Mouse (Mus musculus): ENCODE data around the gene Cds2. TPM values are rescaled to one million over a fixed set of nuclear protein-coding genes. Genes with fewer than 3 reads are reported as not detected.

The Cds2 gene
- total RNA-seq, 2 experiments from 2014 or later = 81.6 to 88.8 TPM

Other genes starting within 250 kb of the Cds2 start
- gene Rassf2, start 232.9 kb upstream of the Cds2 start, total RNA-seq (2021) = 10 to 100 TPM in 1 of 2 experiments, 1 to 10 TPM in 1; 7.7 to 11.7 TPM
- gene Slc23a2, start 118.0 kb upstream of the Cds2 start, total RNA-seq (2021) = 10 to 100 TPM; 12.4 to 14.9 TPM
- 10 to 100 TPM; 24.7 to 26.9 TPM for gene Tmem230, start 15.3 kb upstream of the Cds2 start, total RNA-seq (2021)
- gene Pcna, start 9.8 kb upstream of the Cds2 start, total RNA-seq (2021) = 10 to 100 TPM; 40.6 to 41.8 TPM
- under 1 TPM; 0.10 to 0.12 TPM for gene Prokr2, start 122.3 kb downstream of the Cds2 start, total RNA-seq (2021)

All from heart, adult 18-20 months (tissue).